Mouse (Mus musculus) limb, embryonic 10.5 days (tissue): Measurements from ENCODE around the gene Zdbf2. TPM values are rescaled to one million over a fixed set of nuclear protein-coding genes. Genes with fewer than 3 reads are reported as not detected.
"Not testable (repeated sequence)": the region's sequence is repeated elsewhere in the genome, so short reads cannot be mapped to it uniquely, and the experiment has no call there.

ENCODE experiments used
- DNase-seq: peaks from one replicate; pipeline ENCODE4 v3.0.0-alpha.2; 2017; ENCODE audit warnings: low spot score
- H3K27ac ChIP-seq: fragments of 300-500 bp; sonication (generic); 2 replicates; pipeline ENCODE4 v1.5.1; 2016; ENCODE audit warnings: mild to moderate bottlenecking
- H3K27me3 ChIP-seq: fragments of 300-500 bp; sonication (generic); 2 replicates; pipeline ENCODE4 v1.6.1; 2016; ENCODE audit warnings: low read depth, mild to moderate bottlenecking; ENCODE audit not compliant: poor library complexity, severe bottlenecking
- H3K36me3 ChIP-seq: fragments of 300-500 bp; sonication (generic); 2 replicates; pipeline ENCODE4 v1.6.1; 2016; ENCODE audit warnings: mild to moderate bottlenecking, moderate library complexity
- H3K4me1 ChIP-seq: fragments of 300-500 bp; sonication (generic); 2 replicates; pipeline ENCODE4 v1.6.1; 2016
- H3K4me3 ChIP-seq: fragments of 300-500 bp; sonication (generic); 2 replicates; pipeline ENCODE4 v1.5.1; 2016; ENCODE audit warnings: mild to moderate bottlenecking, moderate library complexity
- H3K9me3 ChIP-seq: fragments of 300-500 bp; sonication (generic); replicated peaks from 2 replicates; pipeline ENCODE4 v1.6.1; 2016; ENCODE audit warnings: mild to moderate bottlenecking
- WGBS: fragments of 180-500 bp; shearing (Covaris S2); methylation state at CpG from one replicate; pipeline ENCODE4 v1.1.7; 2016; 5-methylcytosine and 5-hydroxymethylcytosine counted together
- microRNA-seq: library from miRNA; unstranded; fragments of <30 nt; microRNA quantifications from one replicate; pipeline ENCODE4, GENCODE M21; 2017
- polyA plus RNA-seq: library from polyadenylated mRNA; unstranded; fragments of >200 nt; fragmentation: Nextera tagmentation; extraction: Ambion mirVana; gene quantifications from 2 replicates; pipeline ENCODE4 v1.2.1, GENCODE M21; 2016

Gene Zdbf2
- polyA plus RNA-seq, 1 experiment from 2014 or later, result 12.8 TPM

DNA sequence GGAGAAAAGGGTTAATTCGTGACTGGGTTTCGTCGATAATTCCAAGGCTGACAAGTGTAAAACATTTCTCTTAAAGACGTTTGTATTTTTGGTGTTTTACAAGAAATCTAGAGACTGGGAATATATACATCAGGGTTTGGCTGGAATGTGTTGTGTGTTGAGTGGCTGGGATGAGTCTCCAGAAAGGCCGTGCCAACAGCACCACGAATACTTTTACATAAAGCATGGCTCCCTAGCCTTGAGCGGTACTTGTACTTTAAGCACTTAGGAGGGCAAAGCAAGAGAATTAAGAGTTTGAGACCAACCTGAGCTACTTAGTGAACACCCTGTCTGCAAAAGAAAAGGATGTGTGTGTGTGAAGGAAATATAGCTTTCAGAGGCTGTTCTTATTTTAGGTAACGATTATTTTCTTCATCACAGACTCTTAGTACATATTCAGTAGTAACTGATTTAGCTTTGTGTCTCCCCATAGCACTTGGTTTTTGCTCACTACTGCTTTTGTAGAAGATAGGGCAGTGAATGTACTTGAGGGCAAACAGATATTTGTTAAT is 865 bp upstream of the Zdbf2 start:
- WGBS, result 34% methylated on average over 8 of the region's 8 CpGs
- Histone ChIP-seq H3K27ac (peak overlapping the region; percentile 93; the same call in 1 of the 2 replicates), H3K9me3 (no peaks in the 10 kb centered on the region), H3K27me3 (peaks cover 92% of the 10 kb centered on the region), H3K4me3 (peak overlapping the region; percentile 71; the same call in 1 of the 2 replicates), H3K36me3 (no peaks in the 10 kb centered on the region), H3K4me1 (peaks cover 9% of the 10 kb centered on the region)
- no peak for DNase-seq

DNA sequence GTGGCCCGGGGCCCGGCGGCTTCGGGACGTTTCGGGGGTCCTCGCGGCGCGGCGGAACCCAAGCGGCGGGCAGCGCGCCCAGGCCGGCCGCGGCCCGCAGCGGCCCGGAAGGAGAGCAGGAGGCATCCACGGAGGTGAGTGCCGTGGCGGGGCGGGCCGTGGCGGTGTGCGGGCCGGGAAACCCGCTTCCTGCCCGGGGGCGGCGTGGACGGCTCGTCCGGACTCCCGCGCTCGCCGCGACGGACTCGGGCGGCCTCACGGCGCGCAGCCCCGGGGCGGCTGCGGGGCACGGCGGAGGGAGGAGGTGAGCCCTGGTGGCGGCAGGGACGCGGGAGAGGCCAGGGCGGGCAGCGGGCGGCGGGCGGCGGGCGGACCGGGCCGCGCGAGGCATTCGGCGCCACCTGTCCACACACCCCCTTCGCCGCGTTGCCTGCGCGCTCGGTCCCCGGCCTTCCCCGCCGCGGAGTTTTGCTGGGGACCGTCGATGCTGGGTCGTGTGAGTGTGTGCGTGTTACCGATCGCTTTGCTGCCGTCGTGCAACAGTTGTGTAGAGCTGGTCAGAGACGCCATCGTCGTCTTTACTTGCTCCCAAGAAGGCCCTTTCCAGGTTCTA is 380 bp downstream of the Zdbf2 start:
- Histone ChIP-seq H3K4me1 (peaks cover 9% of the 10 kb centered on the region), H3K9me3 (no peaks in the 10 kb centered on the region), H3K27me3 (peaks cover 90% of the 10 kb centered on the region), H3K36me3 (no peaks in the 10 kb centered on the region), H3K27ac (peak overlapping the region; percentile 93), H3K4me3 (peak overlapping the region; percentile 71)
- under 1% methylated on average over 86 of the region's 89 CpGs for WGBS
- peak; percentile 65 for DNase-seq

- Histone ChIP-seq H3K4me3 (peak overlapping the region; percentile 71), H3K27ac (peak overlapping the region; percentile 93), H3K36me3 (no peaks in the 10 kb centered on the region), H3K27me3 (peaks cover 90% of the 10 kb centered on the region), H3K9me3 (no peaks in the 10 kb centered on the region), H3K4me1 (peaks cover 9% of the 10 kb centered on the region)
- no peak for DNase-seq
- 15% methylated on average over 19 of the region's 19 CpGs for WGBS
Observed at GRCm38 (mm10) chr1:63274046-63274730, 1.1 kb downstream of the Zdbf2 start.

GRCm38 (mm10) chr1:63278106-63278505 is 5.0 kb downstream of the Zdbf2 start:
- no peak for DNase-seq
- 39% methylated on average over 5 of the region's 5 CpGs for WGBS
- no peak overlapping the region for H3K27ac ChIP-seq
- no peaks in the 10 kb centered on the region for H3K9me3 ChIP-seq
- peaks cover 75% of the 10 kb centered on the region for H3K27me3 ChIP-seq
- peaks cover 5% of the 10 kb centered on the region for H3K4me1 ChIP-seq
- H3K4me3 ChIP-seq, result no peak overlapping the region
- peaks cover 5% of the 10 kb centered on the region; the same call in 1 of the 2 replicates for H3K36me3 ChIP-seq

DNA sequence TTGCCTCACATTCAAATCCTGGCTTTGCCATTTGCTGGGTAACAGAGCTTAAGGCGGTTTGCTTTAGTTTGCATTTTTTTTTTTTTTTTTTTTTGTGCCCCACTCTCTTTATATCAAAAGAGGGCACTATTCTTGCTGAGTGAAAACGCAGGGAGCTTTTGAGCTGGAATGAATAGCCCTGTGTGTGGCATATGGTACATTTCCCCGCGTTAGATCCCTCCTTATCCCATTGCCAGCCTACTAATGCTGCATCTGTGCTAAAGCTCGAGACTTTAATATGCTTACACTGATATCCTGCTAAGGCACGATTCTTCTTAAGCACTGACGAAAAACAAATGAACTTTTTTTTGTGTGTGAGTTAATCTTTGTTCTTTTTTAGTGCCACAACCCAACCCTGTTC is 20.9 kb downstream of the Zdbf2 start:
- no peaks in the 10 kb centered on the region for H3K36me3 ChIP-seq
- no peaks in the 10 kb centered on the region for H3K4me1 ChIP-seq
- H3K4me3 ChIP-seq, result no peak overlapping the region
- H3K27ac ChIP-seq, result no peak overlapping the region
- no peaks in the 10 kb centered on the region for H3K27me3 ChIP-seq
- no peaks in the 10 kb centered on the region for H3K9me3 ChIP-seq
- WGBS, result 66% methylated on average over 7 of the region's 7 CpGs
- DNase-seq, result no peak

GRCm38 (mm10) chr1:63309661-63310060 is 36.6 kb downstream of the Zdbf2 start:
- H3K27me3 ChIP-seq, result peaks cover 32% of the 10 kb centered on the region
- 38% methylated on average over 18 of the region's 18 CpGs for WGBS
- peak; percentile 32 for DNase-seq
- no peak overlapping the region for H3K27ac ChIP-seq
- no peaks in the 10 kb centered on the region for H3K9me3 ChIP-seq
- peak overlapping the region; percentile 38 for H3K4me3 ChIP-seq
- H3K36me3 ChIP-seq, result peaks cover 47% of the 10 kb centered on the region
- no peaks in the 10 kb centered on the region; the same call in 1 of the 2 replicates for H3K4me1 ChIP-seq

DNA sequence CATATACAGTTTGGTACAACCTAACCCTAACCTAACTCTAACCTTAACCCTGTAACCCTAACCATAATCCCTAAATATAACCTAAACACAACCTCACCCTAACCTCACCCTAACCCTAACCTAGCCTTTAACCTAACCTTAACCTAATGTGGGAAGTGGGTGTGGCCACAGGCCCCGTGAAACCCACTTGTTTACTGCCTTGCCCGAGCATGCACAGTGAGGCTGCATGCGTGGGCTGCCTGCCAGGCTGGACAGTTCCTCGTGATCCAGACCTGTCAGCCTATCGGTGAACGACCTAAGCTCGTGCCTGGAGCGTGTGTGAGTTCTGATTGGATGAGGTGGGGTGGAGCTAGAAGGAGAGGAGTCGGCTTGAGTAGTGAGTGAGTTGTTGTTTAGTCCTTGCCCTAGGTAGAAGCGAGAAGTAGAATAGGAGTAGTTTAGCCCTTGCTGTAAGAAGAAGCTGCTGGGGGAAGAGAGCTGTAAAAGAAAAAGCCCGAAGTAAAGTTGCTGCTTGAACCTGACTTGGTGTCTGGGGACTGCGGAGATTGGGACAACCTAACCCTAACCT is 50.6 kb downstream of the Zdbf2 start:
- not testable (repeated sequence) for H3K27ac ChIP-seq, H3K27me3 ChIP-seq, H3K4me1 ChIP-seq, H3K4me3 ChIP-seq, H3K36me3 ChIP-seq, H3K9me3 ChIP-seq, DNase-seq
- WGBS, result 43% methylated on average over 12 of the region's 12 CpGs

Small RNA genes lying within 50 kb of the gene (microRNA-seq; reads per million reads assigned to microRNA genes)
- gene Gm24513, result not detected

Other genes with a start within 250 kb of the Zdbf2 start
- gene Ino80d, start 158.6 kb upstream of the Zdbf2 start, polyA plus RNA-seq, result 10.0 and 11.2 TPM in 2 replicates
- 676 and 742 TPM in 2 replicates for gene Eef1b2, start 96.4 kb upstream of the Zdbf2 start, polyA plus RNA-seq
- gene Ndufs1, start 96.4 kb upstream of the Zdbf2 start, polyA plus RNA-seq, result 151 and 163 TPM in 2 replicates
- 0.08 and 0.15 TPM in 2 replicates for gene Gpr1, start 58.7 kb upstream of the Zdbf2 start, polyA plus RNA-seq
- 1.6 and 3.1 TPM in 2 replicates for gene Adam23, start 172.6 kb downstream of the Zdbf2 start, polyA plus RNA-seq